Mouse (Mus musculus) embryo, embryonic 9.5 days (tissue): Measurements from ENCODE around the gene Ttc13.
A peak's percentile ranks its signal among the peaks of the same experiment; 100 is the strongest.

Experiments
- DNase-seq: peaks from one replicate; pipeline ENCODE4 v3.0.0-alpha.2; 2017; ENCODE audit errors: extremely low spot score

Ttc13 gene

GRCm38 (mm10) chr8:124703526-124703925 lies 18.3 kb downstream of the Ttc13 start:
- DNase-seq = no peak

GRCm38 (mm10) chr8:124702183-124702582 lies 19.6 kb downstream of the Ttc13 start:
- DNase-seq = no peak

- no peak for DNase-seq
Observed at GRCm38 (mm10) chr8:124701023-124701422, 20.8 kb downstream of the Ttc13 start.

GRCm38 (mm10) chr8:124700271-124700670 lies 21.5 kb downstream of the Ttc13 start:
- no peak for DNase-seq

- no peak for DNase-seq
Observed at GRCm38 (mm10) chr8:124695424-124696100, 26.2 kb downstream of the Ttc13 start.

GRCm38 (mm10) chr8:124691706-124692105 lies 30.1 kb downstream of the Ttc13 start:
- DNase-seq = no peak

- DNase-seq = no peak
Observed at GRCm38 (mm10) chr8:124688899-124689298, 32.9 kb downstream of the Ttc13 start.

- no peak for DNase-seq
Observed at GRCm38 (mm10) chr8:124682218-124682617, 39.6 kb downstream of the Ttc13 start.

- no peak for DNase-seq
Observed at GRCm38 (mm10) chr8:124681792-124682157, 40.0 kb downstream of the Ttc13 start.

GRCm38 (mm10) chr8:124681077-124681791 lies 40.5 kb downstream of the Ttc13 start:
- no peak for DNase-seq

- no peak for DNase-seq
Observed at GRCm38 (mm10) chr8:124678246-124678645, 43.5 kb downstream of the Ttc13 start.

GRCm38 (mm10) chr8:124677486-124677885 lies 44.3 kb downstream of the Ttc13 start:
- DNase-seq = peak; percentile 71

- no peak for DNase-seq
Observed at GRCm38 (mm10) chr8:124677078-124677477, 44.7 kb downstream of the Ttc13 start.

- DNase-seq = no peak
Observed at GRCm38 (mm10) chr8:124676661-124677060, 45.1 kb downstream of the Ttc13 start.

- DNase-seq = no peak
Observed at GRCm38 (mm10) chr8:124672345-124672744, 49.4 kb downstream of the Ttc13 start.

- no peak for DNase-seq
Observed at GRCm38 (mm10) chr8:124668798-124669197, 53.0 kb downstream of the Ttc13 start.

- DNase-seq = no peak
Observed at GRCm38 (mm10) chr8:124664414-124664813, 57.4 kb downstream of the Ttc13 start.

- no peak for DNase-seq
Observed at GRCm38 (mm10) chr8:124663874-124664230, 57.9 kb downstream of the Ttc13 start.

GRCm38 (mm10) chr8:124663112-124663873 lies 58.5 kb downstream of the Ttc13 start, which contains the start of gene 2310022B05Rik:
2310022B05Rik (minus strand) TSS chr8:124663369.
- peak; percentile 97 for DNase-seq

- no peak for DNase-seq
Observed at GRCm38 (mm10) chr8:124662446-124663111, 59.2 kb downstream of the Ttc13 start.

- no peak for DNase-seq
Observed at GRCm38 (mm10) chr8:124661781-124662180, 60.0 kb downstream of the Ttc13 start.

GRCm38 (mm10) chr8:124658415-124658814 lies 63.4 kb downstream of the Ttc13 start:
- DNase-seq = no peak
